Mouse (Mus musculus) kidney, postnatal 25 days (tissue): ENCODE measurements around the gene A130010J15Rik.
A peak's percentile ranks its signal among the peaks of the same experiment; 100 is the strongest.

ENCODE experiments used
- DNase-seq, 2 experiments: peaks; one replicate each; pipeline ENCODE4 v3.0.0; 2021; ENCODE audit warnings: mixed read lengths in 2 of 2

The A130010J15Rik gene

DNA sequence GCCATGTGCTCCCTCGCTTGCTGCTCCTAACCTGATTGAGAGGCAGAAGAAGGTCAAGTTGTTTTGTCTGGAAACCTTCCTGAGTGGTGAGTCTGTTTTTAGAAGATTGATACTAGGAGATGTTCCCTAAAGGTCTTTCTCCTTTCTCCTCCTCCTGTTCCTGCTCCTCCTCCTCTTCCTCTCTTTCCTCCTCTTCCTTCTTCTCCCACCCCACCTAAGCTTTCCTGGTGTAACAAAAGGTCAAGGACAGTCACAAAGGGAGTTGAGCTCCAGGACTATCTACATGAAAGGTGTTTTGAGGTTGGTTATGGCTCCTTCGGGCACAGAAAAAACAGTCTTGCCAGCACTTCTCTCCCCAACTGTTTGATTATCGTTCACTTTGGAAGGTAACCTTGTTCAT lies at the start of gene A130010J15Rik:
Gene A130010J15Rik (plus strand): TSS at position 301 of the 400 bp plus-strand sequence.
- DNase-seq, result no peak

DNA sequence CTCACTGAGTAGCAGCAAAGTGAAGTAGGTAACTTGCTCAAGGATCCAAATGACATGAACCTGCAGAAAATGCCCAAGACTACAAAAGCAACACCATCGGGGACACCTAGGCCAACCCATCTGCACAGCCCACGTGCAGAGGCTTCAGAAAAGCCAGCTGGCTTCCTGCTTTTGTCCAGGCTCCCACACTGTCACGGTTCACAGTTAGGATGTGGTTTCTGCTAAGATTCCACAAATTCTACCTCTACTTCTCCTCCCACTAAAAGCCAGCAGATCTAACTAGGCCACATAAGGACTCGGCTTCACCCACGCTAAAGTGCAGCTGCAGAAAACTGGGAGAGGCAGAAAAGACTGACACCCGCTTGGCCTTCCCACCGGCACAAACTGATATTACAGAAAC lies 45.1 kb upstream of the A130010J15Rik start:
- DNase-seq, result no peak

DNA sequence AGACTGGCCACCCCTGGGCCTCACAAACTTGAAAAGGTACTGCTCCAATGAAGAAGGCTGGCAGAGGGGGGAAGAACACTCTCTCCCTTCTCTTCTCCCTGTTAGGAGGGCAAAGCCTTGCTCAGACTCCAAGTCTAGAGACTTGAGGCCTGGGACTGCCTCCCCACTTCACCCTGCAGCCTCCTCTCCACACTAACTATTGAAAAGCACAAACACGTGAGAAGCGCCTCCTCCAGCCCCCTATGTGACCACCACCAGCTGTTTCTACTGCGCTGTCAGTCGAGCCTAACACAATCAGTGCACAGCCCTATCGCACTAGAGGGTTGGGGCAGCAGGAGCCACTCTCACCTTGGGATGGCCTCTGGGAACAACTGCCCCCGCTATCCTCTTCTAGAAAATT lies 44.6 kb upstream of the A130010J15Rik start:
- DNase-seq, result no peak

DNA sequence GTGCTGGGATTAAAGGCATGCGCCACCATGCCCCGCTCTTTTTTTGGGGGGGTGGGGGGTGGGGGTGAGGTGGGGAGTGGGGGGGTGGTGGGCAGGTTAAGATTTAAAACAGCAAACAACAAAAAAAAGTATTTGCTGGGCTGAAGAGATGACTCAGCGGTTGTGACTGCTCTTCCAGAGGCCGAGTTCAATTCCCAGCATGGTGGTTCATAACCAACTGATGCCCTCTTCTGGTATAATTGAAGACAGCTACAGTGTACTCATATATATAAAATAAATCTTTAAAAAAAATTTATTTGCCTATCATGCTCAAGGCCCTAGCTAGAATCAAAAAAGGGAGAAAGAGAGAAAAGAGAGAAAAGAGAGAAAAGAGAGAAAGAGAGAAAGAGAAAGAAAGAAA lies 42.0 kb upstream of the A130010J15Rik start:
- no peak for DNase-seq

DNA sequence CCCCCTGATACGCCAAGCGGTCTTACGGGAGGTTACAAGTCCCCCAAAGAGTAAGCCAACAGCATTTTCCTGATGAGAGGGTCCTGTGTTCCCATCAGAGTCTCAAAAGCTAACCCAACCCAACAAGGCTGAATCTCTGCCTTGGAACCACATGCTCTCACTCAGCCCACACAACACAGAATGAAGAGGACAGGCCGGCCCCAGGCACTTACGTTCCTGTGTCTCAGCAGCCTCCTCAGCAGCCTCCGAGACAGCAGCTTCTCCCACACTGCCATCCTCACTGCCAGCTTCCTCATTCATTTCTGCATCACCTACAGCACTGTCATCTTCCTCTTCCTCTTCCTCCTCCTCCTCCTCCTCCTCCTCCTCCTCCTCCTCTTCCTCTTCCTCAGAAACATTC lies 39.8 kb upstream of the A130010J15Rik start:
- DNase-seq, result no peak

DNA sequence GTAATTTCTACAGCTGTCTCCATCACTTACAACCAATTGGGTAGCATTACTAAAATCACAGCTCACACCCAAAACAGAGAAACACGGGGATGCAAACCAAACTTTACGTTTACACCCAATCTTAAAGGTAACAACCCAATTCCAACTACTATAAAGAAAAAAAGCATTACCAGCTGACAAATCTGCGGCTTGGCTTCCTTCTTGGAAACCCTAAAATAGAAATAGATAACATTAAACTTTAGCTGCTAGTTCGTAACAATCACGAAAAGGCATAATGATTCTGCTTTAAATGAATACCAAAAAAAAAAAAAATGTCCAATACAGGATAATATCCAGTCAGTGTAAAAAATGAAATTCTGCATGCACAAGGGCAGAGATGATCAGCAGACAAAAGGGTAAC lies 38.5 kb upstream of the A130010J15Rik start:
- DNase-seq, result no peak

DNA sequence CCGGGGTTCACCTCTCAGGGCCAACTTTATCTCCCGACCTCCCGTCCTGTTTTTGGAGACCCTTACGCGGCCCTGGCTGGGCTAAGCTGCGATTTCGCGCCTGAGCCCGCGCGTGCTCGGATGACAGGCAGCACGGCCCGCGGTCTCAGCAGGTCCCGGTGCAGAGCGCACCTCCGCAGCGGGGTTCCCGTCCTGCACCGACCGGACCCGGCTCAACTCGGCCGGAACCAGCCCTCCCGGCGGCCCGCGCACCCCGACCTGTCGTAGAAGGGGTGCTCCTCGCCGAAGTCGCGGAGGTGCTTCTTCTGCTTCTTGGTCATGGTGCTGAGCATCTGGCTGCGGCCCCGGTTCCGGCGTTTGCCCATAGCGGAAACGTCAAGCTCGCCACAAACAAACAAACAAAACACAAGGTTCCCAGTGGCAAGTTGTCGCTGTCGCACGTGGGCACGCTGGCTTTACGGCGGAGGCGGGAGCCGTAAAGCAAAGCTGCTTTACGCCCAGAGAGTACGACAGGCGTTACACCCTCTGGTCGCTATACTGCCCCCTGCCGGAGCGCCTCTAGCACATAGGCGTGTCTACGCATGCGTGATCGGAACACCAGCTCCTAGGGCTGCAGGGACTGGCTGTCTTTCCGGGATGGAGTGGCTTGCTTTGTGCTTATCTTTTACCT lies 37.9 kb upstream of the A130010J15Rik start, which contains the start of gene Diexf:
Gene Diexf (minus strand): TSS at position 487 of the 670 bp plus-strand sequence.
- peak; percentile 97 to 98 for DNase-seq

DNA sequence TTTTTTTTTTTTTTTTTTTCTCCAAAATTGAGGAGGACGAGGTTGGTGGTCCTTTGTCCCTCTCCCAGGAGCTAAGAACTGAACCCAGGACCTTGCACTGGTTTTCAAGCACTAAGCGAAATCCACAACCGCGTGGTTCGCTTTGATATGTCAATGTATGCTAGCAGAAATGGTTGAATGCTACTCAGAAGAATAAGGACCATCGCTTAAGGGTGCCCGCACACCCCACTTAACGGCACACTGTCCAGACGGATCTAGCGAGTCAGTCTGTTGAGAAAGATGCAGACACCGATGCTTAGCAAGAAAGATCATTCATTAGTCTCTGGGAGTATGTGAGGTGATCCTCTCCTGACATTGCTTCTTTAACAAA lies 37.4 kb upstream of the A130010J15Rik start:
- DNase-seq, result no peak

DNA sequence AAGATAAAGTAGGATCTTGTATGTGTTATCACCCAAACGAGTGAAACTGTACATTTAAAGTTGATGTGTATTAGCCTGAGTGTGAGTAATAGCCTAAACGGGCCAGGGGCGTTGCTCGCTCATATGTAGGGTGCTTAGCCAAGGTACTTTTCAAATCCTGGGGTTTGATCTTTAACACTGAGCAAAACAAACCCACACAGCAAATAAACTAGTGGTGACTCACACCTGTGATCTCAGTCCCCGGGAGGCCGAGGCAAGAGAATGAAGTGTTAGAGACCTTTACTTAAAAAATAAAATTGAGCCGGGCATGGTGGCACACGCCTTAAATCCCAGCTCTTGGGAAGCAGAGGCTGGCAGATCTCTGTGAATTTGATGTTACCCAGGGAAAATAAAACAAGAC lies 37.0 kb upstream of the A130010J15Rik start:
- DNase-seq, result no peak

DNA sequence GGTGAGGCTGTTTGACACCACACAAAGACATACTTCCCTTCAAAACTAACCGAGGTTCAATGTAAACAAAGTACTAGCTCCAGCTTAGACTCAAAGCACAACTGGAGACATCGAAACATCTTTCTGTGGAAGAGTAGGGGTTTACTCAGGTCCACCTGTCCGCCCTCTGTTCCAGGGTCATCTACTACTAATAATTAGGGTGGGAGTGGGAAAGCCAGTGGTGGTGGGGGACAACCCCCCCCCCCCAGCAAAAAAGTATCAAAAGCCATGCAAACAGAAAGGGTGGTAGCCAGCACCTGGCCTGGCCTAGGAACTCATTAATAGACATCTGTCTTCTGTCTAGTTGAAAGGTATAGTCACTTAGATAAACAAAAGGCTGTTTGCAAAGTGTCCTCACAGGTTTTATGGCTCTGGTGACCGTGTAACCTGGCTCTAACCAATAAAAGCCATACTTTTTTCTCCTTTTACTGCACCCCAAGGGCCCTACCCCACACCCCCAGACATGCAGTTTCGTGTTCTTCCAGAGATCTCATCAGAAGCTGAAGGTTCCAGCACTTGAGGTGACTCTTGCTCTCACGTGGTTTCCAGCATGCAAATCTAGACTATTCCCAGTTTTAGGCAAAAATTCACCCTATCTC lies 36.4 kb upstream of the A130010J15Rik start:
- DNase-seq, result no peak

DNA sequence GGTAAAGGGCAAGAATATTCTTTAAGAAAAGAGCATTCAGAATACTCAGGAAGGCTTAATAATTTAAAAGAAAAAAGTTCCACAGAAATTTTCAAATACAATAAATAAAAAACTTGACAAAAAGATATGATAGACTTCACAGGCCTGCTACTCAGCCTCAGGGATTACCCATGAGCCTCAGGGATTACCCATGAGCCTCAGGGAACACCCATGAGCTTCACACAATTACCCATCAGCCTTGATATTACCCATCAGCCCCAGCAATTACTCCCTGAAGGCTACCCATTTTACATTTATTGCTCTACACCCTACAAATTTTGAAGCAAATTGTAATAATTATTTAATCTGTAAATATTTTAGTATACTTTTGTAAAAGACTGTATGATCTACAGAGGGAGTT lies 35.5 kb upstream of the A130010J15Rik start:
- DNase-seq, result no peak

DNA sequence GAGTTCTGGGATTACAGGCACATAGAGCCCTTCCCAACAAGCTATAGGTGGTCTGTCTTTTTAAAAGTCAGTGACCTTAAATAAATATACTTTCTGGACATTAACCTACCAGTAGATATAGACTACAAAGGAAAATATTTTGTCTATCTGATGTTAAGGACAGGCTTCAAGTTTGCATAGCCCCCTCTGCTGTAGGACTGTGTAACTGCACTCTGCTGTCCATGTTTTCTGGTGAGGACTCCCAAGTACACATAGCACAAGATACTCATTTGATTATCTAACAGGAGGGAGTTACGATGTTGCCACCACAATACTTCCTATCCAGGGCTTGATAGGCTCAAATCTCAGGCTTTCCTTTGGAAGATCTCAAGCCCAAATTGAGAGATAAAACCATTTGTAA lies 34.1 kb upstream of the A130010J15Rik start:
- DNase-seq, result no peak

DNA sequence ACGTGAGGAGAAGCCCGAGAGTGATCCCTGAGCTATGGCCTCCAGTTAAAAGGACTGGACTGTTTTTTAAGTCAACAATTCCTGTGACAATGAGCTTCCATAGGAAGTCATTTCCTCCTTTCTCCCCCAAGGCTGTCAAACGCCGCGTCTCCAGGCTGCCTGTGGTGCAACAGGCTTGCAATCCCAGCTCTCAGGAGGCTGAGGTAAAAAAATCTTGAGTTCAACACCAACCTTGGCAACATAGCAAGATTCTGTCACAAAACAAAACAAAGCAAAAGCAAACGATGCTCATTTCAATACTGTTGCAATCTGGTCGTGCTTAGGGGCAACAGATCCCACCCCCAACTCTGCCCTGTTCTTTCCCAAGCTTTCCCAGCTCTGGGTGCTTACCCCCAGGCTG lies 29.8 kb upstream of the A130010J15Rik start:
- no peak for DNase-seq

DNA sequence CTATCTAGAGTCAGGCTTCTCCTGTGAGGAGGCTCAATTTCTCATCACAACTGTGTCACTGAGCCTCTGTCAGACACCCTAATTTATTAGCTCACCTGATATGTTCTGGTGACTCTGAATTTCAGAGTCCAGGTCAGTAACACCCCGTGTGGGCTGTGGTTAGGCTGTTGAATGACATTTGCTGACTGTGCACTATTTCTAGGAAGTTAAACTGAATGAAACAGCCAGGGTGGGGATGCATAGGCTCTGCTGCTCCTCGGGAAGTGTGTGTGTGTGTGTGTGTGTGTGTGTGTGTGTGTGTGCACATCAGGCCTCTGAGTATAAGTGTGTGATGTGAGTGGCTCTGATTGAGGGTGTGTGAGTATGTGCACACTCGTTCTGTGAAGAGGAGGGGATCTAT lies 29.2 kb upstream of the A130010J15Rik start:
- DNase-seq, result no peak

DNA sequence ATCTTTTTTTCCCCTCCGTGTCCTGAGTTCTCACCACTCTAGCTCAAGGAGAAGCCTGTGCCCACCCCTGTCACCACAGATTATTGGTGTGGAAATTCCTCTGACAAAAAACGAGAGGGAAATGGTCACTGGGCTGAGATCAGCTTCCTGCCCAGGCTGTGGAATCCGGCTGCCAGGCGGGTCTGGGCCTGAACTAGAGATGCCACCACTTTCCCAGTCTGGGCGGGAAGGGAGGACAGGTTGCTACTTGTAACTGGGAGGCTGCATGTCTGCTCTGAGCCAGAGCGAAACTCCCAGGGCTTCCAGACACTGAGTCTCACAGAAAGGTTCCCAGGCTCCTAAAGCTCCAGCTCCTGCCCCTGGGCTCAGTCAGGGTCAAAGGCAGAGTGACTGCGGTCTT lies 26.7 kb upstream of the A130010J15Rik start:
- no peak for DNase-seq

DNA sequence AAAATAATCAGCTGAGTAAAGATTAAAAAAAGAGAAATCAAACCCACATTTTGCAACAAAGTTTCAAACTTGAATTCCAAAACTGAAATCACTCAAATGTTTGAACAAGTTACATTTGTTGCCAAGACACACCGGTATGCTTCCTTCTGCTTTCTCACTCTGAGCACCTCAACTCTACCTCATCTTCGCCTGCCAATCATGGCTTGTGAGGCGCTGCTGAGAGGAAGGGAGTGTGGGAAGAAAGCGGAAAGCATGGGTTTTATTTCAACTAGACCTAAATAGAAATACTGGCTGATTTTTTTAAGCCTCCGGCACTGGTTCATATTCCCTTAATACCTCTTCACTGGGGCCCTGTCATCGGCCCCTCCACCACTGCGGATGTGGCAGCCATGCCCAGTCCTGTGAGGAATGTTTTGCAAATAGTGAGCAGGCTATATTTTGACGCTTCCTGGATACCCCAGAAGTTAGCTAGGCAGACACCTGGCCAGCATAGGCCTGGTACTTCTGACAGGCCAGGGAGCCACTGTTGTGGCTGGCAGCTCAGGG lies 25.3 kb upstream of the A130010J15Rik start:
- no peak for DNase-seq

DNA sequence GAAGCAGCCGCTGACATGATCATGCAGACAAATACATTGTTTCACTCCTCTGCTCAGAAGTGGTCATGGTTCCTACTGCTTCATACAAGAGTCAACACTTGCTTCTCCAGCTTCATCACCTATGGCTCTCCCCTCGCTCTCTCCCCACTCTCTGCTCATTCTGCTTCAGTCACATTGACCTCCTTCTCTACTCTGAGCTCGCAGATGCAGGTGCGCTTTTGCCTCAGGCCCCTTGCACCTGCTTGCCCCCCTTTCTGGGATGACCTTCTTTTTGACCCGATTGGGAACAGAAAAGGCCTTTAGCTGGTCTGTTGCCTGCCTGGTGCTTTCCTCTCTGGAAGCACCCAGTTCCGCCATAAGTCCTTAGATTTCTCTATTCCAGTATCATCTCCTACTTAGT lies 23.3 kb upstream of the A130010J15Rik start:
- DNase-seq, result no peak

DNA sequence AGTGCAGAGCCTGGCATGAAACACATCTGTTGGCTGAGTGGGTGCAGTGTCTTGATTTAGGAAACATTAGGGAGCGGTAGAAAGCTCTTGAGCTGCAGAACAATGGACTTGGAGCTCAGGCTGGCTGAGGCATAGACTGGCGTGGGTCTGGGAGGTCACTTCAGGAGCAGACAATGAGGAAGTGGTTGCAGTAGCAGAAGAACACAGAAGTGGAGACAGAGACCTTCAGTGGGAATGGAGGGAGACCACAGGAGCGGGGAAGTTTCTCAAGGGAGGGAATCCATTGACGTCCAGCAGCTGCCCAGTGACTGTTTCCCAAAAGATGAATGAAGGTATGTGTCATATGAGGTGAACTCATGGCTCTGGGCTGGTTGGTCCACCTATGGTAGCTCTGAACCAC lies 22.7 kb upstream of the A130010J15Rik start:
- DNase-seq, result no peak

DNA sequence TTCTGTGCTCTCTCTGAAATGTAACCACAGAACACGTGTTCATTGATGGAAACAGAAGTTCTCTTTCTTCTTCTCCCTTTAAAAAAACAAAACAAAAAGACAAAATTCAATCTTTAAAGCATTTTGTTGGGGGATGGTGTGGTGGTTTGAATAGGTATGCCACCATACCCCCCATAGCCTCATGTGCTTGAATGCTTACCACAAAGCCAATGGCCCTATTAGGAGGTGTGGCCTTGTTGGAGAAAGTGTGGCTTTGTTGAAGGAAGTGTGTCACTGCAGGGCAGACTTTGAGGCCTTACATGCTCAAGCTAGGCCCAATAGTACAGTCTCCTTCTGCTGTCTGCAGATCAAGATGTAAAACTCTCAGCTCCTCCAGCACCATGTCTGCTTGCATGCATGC lies 21.4 kb upstream of the A130010J15Rik start:
- no peak for DNase-seq

DNA sequence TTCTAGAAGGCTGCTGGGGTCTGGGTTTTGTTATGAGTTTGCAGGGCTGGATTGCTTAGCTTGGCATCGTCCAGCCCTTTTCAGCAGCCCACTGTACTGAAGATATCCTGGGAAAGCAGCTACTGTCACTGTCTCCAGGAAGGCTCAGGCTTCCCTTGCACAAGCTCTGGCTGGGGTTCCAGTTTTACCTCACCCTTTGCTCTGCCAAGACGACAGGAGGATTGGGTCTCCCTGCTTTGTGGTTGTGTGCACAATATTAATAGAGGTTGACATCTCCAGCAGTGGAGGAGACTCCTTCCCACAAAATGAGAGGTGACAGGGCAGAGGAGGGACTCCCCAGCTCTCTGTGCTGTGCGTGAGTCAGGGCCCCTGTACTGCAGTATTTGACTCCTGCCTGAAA lies 18.6 kb upstream of the A130010J15Rik start:
- DNase-seq, result no peak

DNA sequence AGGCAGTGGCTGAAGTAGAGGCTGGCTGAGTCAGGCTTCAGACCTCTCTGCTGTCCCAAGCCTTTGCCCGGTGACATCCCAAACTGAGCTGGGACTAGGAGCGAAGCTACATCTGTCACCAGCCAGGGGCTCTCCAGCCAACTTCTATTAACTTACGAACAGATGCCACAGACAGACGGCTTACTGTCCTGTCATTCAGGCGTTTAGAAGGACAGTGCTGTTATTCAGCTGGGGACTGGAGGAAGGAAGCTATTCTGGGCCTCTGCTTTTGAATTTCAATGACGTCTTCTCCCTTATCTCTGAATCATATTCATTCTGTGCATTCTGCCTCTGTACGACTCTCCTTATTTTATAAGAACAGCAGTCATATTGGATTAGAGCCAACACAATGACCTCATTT lies 16.7 kb upstream of the A130010J15Rik start:
- DNase-seq, result no peak

DNA sequence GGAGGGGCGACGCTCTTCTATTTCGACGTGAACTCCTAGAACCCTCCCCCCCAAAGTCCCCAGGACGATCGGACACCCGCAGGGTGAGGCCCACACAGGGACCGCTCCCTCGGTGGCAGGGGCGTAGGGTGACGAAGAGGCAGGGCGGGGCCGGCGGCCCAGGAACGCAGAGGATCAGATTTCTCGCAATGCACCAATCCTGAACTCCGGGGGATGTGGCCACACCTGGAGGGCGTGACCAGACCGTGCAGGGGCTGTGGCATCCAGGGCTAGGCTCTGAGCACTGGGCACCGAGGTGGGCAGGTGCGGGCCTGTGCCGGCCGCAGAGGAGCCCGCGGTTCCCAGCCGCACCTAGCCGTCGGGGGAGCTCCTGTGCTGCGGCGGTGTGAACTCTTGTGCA lies 15.0 kb upstream of the A130010J15Rik start, which contains the start of gene Irf6:
Gene Irf6 (plus strand): TSS at position 240 of the 400 bp plus-strand sequence.
- peak; percentile 87 to 96 for DNase-seq

DNA sequence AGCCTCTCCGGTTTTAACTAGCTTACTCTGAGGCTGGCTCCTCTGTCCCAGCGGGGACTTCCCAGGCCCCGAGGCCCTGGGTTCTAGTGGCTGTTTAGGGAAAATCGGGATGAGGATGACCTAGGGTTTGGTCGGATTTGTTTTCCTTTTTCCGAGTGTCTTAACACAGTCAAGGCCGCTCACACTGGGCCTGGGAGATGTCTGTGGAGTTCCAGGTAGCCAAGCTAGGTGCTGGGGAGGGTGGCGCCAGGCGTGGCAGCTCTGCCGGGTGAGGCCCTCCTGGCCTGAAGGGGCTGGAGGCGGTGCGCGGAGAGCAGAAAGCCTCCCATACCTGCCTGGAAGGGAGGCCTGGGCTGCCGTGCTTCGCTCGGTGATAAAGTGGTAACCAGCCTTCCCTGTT lies 14.3 kb upstream of the A130010J15Rik start:
- peak in 1 of 2 experiments; percentile 58 for DNase-seq

DNA sequence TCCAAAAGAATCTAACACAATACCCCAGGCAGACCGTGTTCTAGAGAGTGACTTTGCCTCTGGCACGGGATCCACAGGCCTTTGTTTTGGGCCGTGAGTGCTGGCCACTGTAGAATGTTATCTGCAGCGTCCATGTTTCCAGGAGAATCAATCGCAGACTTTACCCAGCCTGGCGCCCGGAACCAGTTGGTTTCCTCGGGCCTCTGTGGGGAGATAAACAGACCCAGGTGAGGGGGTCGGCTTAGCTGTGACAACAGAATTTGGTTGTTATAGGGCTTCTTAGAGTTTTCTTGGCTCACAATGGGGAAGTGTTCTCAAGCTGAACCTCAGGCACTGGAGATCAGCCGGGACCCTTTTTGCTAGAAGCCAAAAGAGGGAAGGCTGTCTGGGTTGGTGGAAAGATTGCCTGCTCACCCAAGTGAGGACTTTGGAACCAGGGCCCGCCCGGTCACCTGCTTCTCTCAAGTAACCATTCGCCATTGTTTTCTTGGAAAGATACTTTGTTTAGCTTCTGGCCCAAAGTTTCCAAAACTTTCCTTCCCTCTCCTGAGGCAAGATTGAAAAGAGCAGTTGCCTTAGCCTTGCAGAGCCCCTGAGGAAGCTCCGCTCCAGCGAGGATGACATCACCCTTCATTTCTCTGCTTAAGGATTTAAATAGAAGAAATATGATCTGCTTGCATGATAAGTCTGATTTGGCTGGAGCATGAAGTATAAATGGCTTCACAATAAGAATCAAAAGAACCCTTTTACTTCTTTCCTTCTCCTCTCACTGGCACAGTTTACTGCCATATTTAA lies 11.3 kb upstream of the A130010J15Rik start:
- DNase-seq, result peak; percentile 58 to 70
